Mouse (Mus musculus) lung, adult 18-20 months (tissue): ENCODE measurements around the gene Ralgps1.

Experiments
- DNase-seq, 2 experiments: peaks; one replicate each; pipeline ENCODE4 v3.0.0; 2022; ENCODE audit warnings: mixed read lengths in 2 of 2

The Ralgps1 gene

DNA sequence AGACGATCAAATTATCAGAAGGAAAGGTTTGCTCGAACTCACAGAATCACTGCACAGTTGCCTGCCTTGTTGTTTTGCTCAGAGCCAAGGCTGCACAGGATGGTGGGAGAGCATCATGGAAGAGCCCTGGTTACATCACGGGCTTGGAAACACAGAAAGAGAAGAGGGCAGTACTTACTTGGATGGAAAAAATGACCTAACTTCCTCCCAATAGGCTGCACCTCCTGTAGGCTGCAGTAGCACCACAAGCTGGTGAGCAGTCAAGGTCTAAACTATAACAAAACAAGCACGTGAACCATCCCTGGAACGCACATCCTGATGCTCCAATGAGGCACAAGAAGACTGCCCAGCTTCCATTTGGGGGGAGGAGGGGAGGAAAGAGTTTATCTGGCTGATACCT is 163.2 kb downstream of the Ralgps1 start:
- DNase-seq = no peak

- DNase-seq = peak in 1 of 2 experiments; percentile 28
Measured at GRCm38 (mm10) chr2:33207069-33207468, 164.2 kb downstream of the Ralgps1 start.

DNA sequence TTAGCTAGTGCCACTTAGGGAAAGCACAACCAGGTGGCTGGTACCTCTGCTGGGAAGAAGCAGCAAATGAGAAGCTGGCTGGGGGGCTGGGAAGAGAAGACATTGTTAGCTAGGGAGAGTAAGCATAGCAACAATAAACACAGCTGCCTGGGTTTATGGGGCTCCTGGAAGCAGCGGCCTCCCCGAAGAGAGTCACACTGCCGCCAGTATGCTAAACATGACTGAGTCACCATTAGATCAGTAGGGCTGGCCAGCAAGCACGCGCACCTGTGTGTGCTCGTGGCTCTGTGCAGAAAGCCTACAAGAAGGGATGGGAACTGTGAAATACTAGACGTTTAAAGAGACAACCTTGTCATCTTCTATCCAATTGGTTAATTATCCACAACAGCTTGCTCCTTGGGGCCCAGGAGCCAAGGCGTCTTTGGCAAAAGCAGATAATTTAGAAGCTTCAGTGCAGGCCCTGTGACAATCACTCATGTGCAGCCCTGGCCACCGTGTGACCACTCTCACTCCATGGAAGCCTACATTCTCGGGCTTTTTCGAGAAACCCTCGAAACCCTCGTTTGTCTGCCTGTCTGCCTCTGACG is 165.3 kb downstream of the Ralgps1 start:
- DNase-seq = peak in 1 of 2 experiments; percentile 25

GRCm38 (mm10) chr2:33204980-33205379 is 166.3 kb downstream of the Ralgps1 start:
- DNase-seq = peak in 1 of 2 experiments; percentile 59

GRCm38 (mm10) chr2:33203284-33203683 is 168.0 kb downstream of the Ralgps1 start:
- DNase-seq = peak; percentile 39 to 64

DNA sequence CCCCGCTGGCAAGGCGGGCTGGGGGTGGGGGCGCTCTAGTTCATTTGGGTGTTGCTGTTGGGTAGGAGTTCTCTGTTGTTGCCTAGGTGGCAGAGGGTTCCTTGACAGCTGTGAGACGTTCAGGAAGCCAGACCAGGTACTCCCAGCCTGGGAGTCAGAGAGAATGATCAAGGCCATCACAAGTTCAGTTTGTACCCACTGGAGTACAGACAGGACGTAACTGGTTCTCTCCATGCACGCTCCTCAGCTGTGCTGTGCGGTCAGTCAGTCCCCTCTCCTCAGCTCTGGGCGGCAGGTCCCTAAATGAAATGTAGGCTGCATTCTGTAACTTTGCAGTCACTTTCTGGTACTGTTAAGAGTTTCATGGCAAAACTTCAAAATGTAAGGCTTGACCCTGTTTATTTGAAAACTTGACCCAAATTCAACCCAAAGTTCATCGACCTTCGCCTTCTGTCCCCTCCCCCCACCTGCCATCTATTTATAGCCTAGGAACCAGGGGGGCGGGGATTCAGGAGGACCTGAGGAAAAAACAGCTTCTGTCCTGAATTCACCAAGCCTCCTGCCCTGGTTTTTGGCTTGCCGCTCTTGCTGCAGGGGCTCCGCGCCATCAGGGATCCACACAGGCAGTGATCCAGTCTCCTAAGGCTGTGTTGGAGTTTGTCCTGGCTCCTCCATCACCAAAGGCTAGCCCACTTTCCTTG is 170.8 kb downstream of the Ralgps1 start:
- DNase-seq = no peak

DNA sequence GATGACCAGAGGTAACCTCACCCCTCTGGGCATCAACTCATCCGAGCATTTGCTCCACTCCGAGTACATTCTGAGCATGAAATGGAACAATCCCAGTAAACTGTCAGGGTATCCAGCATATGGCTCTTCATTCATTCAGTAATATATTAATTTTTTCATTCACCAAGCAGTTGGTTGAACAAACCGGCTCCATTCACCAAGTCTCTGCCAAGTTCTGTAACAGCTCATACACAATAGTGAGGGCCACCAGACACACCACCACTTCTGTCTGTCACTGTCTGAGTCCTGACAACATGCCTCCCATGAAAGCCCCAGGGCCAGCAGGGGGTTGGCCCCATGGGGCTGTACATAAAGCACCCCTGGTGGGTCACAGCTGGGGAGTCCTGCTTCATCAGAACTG is 181.3 kb downstream of the Ralgps1 start:
- DNase-seq = no peak

GRCm38 (mm10) chr2:33188925-33189670 is 182.2 kb downstream of the Ralgps1 start:
- peak in 1 of 2 experiments; percentile 37 for DNase-seq

DNA sequence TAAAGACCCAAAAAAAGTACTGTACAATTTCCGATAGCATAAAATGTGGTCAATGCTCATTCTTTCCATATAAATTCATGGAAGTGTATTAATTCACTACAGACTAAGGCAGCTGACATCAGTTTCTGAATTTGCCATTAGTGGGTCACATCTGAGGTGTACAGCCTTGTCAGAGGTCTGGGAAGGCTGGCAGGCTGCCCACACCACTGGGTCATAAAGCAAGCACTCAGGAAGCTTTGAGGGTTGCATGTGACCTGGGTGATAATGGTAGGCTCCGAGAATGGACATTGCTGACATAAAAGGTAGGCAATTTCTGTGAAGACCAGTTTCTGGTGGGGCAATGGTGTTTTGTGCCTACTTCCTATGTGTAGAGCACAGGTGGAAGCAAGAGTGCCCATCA is 183.4 kb downstream of the Ralgps1 start:
- DNase-seq = peak in 1 of 2 experiments; percentile 26

DNA sequence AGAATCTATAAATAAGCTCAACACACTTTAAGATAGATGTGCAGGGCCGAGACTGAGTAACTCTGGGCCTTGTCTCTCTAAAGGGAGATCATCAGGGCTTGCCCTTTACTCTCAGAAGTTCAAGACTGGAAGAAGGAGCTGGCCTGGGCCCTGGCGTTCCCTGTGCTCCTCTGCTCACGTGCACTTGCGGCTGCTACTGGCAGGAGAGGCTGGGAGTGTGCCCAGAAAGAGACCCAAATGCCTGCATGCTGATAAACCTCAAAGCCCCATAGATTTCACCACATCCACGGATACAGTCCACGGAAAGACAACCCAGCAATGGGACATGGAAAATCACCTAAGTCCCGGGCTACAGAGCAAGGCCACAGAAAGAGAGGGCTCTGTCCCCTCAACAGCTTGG is 184.8 kb downstream of the Ralgps1 start:
- no peak for DNase-seq

DNA sequence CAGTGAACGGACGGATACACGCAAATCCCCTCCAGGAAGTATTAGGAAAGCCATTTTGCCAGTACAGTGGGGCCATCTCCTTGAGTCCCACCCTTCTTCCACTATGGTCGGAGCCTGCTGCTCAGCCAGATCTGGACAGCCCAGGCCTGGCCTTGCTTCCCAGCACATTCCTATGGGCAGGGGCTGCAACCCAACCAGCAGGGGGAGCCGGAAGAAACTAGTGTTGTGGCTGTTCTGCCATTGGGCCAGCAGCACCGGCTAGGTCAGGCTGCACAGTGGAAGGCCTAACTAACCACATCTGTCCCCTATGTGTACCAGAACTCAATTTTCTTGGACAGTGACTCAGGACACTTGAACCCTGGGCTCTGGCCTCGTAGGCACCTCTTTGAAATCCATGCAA is 186.0 kb downstream of the Ralgps1 start:
- peak; percentile 34 to 56 for DNase-seq

DNA sequence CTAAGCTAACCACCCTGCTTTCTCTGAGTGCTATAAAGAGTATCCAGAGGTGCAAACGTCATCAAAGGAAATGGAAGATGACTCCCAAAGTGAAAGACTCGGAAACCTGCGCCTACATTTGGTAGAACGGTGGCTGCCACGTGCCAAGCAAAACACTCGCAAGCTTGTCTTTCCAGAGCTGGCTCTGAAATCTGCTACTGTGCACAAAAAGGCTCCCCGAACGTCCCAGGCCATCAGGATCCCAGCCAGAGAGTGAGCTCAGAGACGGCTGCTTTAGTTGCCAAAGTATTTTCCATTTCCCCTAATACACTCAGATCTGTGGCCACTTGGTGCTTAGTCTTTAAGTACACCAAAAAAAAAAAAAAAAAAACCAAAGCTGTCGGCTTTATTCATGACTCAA is 186.6 kb downstream of the Ralgps1 start:
- DNase-seq = peak in 1 of 2 experiments; percentile 24

DNA sequence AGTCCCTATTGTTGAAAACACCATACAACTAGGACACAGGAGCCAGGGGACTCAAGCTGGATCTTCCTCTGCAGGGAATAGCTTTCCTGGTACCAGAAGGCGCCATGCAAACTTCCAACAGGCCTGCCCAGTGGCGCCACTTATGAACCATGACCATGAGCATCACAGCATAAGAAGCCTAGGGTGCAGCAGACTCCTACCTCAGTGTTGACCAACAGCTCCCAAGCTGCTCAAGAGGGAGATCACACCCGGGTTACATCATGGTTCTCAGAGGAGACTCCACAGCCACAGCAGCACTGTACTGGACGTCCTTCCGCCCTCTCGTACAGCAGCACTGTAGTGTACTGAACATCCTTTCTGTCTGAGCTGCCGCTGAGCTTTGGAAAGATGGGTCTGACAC is 188.0 kb downstream of the Ralgps1 start:
- DNase-seq = no peak

GRCm38 (mm10) chr2:33179930-33180630 is 191.2 kb downstream of the Ralgps1 start:
- DNase-seq = no peak

DNA sequence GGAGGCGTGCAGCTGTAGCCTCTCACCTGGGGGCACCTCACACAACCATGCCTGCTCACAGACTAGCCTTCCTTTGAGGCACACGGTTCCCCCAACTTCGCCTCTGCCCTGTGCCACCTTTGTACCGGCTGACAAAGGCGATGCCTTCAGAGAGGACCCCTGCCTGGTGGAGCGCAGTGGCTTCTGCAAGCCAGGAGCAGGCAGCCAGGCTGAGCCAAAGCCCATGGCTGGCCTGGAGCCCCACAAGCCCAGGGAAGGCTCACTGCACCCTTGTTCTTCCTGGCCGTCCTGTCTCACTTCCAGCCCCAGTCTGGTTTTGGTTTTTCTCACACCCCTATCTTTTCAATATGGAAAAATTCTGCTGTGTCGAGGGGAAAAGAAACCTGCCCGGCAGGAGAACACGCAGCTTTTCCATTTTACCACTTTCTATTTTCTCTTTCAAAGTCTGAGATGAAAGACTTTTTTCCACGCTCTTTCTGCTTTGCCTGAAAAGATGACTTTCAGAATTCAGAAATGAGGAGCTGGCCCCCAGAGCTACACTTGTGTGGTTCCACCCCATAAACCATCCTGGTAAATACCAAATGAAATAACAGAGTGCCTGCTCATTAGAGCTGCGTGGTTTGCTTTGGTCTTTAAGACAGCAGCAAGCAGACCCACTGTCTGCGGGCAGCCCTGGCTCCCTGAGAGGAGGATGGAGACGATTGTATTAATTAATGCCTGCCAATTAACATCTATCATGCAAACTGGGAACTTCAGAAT is 191.9 kb downstream of the Ralgps1 start:
- DNase-seq = no peak

- no peak for DNase-seq
Measured at GRCm38 (mm10) chr2:33178243-33178932, 192.9 kb downstream of the Ralgps1 start.

DNA sequence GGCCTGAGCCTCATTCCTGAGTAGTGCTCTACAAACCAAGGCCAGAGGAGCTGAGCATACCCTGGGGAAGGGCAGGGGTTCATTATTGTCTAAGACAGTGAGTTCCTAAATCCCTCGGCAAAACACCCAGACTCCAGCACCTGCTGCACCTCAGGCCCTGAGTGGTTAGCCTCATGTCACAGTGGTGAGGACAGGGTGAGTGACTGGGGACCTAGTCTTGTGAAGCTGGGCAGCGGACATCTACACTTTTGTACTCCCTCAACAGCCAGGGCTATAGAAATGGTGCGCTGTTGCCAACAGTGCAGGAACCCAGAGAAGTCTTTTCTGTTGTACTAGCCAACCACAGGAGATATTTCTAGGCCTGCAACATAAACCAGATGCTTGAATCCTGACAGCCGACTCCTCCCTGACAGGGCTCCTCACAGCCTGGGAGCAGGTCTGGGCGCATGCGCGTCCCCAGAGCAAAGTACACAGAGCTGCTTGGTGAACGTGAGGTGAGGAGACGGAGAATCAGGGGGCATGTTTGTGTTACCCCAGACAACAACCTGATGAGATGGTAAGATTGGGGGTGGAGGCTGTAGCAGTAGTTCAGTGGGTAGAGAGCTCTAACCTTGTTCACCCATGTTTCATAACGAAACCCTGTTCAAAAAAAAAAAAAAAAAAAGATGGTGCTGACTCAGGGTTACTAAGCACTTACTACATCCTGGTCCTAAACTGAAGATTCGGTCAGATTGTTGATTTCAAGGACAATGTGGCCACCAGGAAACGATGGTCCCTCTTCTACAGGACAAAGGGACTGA is 193.6 kb downstream of the Ralgps1 start:
- DNase-seq = peak in 1 of 2 experiments; percentile 41

DNA sequence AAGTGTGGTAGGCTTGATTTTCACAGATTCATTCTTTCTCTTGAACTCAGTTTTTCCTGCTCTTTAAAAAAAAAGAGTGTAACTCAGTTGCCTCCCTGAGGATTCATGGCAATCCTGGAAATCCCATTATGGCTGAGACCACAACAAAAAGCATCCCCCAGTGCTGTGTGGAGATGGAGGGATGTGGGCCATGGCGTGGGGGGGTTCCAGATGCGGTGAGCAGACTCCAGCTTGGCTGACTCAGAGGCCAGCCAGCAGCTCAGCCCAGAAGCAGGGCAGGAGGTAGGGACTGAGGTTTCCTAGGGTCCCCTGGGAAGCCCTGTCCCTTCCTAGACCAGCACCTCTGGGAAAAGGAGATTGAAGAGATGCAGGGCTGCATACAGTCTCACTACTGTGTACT is 194.4 kb downstream of the Ralgps1 start:
- DNase-seq = no peak

DNA sequence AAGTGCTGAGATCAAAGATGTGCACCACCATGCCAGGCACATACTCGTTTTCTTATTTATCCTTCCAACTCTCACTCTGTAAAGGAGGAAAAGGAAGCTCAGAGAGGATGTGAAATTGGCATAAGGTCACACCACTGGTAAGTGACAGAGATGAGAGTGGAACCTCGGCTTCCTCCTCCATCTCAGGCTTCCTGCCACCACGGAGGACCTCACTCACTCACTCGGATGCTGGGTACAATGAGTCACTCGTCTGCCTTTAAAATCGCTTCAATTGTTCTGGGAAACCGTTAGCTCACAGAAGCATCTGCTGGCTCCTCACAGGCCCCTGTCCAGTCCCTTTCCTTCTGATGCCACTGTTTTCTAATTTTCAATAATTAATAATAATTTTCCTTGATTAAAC is 194.8 kb downstream of the Ralgps1 start:
- DNase-seq = no peak

DNA sequence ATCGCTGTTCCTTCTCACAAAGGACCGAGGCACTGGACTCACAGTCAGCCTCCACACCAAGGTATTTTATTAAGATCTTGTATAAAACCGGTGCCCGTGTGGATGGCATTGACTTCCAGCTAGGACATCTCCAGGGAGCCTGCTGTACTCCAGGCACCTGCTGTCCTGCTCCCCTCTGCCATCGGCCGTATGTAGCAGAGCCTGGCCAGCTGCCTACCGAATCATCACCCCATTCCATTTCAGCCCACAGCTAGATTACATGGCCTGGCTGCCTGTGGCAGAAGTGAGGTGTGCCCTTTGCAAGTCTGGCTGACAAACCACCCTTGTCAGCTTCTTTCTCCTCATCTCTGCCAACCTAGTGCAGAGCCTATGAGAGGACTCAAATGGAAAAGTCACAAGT is 197.6 kb downstream of the Ralgps1 start:
- no peak for DNase-seq

DNA sequence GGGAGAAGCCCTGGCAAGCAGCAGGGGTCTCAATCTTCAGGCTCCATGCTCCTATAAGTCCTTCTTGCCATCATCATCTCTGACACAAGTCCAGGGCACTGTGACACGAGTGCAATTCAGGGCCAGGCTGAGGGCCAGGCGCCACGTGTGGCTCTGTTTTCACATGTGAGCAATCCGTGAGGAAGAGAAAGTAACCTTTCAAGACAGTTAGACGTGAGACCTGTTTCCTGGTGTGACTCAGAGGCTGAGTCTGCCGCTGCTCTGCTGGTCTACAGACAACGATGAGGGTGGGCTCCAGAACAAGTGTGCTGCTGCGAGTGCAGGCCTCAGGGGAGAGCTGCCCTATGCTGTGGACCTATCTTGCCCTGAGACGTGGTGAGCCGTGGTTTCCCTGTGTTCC is 198.2 kb downstream of the Ralgps1 start:
- no peak for DNase-seq
